Comparison of ENCODE assay signal across 8 mouse cellular contexts in the genomic region with DNA sequence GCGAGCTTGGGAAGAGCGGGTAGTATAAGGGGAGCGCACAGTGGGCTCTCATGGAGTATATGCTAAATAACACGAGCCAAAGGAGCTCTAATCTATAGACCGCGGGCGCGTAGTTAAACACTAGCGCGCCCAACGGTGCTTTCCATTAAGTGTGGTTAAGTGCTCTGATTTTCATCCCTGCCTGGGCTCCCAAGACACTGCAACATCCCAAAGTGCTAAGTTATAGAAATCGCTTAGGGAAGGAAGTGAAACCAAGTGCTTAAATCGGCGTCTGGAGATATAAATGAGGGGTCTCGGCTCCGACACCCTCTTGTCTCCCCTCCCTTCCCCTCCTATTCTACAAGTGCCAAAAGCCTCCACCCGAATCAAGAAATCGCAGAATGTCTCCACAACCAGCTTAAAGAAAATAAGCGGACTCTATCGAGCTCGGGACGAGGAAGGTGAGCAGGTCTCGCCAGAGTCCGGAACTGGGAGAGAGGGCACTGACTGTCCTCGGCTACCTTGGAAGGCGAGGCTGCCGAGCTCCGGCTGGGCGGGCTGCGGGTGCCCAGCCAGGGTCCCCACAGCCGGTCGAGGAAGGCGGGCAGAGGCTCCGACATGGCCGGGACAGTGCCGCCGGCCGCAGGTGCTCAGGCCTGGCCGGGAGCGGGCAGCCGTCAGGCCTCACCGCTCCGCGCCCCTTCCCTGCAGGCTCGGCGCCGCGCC. TPM values are rescaled to one million over a fixed set of nuclear protein-coding genes. Genes with fewer than 3 reads are reported as not detected.
DNase-seq lines count a peak whose midpoint lies in the region; ATAC-seq and TF ChIP-seq lines count a peak whose summit lies in the region.

No protein-coding gene starts in this region.

- H3K79me2 ChIP-seq in heart, adult 2 months (replicated peaks; ENCODE audit: control insufficient read depth, insufficient read depth, low read length), result peaks cover 2% of the 10 kb centered on the region

- H3K9ac ChIP-seq in heart, adult 2 months (ENCODE audit: low read depth, low read length), result peak overlapping the region; percentile 96
- H3K9ac ChIP-seq in forebrain, embryonic 14.5 days (ENCODE audit: low read length), result peak overlapping the region; percentile 88
- H3K9ac ChIP-seq in limb, embryonic 14.5 days (ENCODE audit: low read depth, low read length, severe bottlenecking), result peak overlapping the region; percentile 75
- H3K9ac ChIP-seq in midbrain, postnatal 0 days (replicated peaks; ENCODE audit: low read length, poor library complexity, severe bottlenecking), result peak overlapping the region; percentile 92

- no peak for TF ChIP-seq POLR2A in heart, adult 2 months (IDR thresholded peaks at IDR 0.05; ENCODE audit: insufficient read depth, low read depth, low read length)
- TF ChIP-seq POLR2A in limb, embryonic 14.5 days (IDR thresholded peaks at IDR 0.05; ENCODE audit: borderline replicate concordance, extremely low read depth, insufficient read depth, insufficient read length), result no peak

- peaks cover 3% of the 10 kb centered on the region for H3K4me1 ChIP-seq in heart, adult 2 months (ENCODE audit: control insufficient read depth, insufficient read depth, low read length)
- H3K4me1 ChIP-seq in forebrain, embryonic 14.5 days (ENCODE audit: control insufficient read depth, insufficient read depth, low read length), result peaks cover 5% of the 10 kb centered on the region
- peaks cover 3% of the 10 kb centered on the region for H3K4me1 ChIP-seq in limb, embryonic 14.5 days (ENCODE audit: control insufficient read depth, insufficient read depth, low read length)
- H3K4me1 ChIP-seq in midbrain, postnatal 0 days (ENCODE audit: insufficient read depth, low read length), result no peaks in the 10 kb centered on the region

- ATAC-seq in forebrain, embryonic 14.5 days, result peak; percentile 77; the same call in 1 of the 2 replicates
- ATAC-seq in limb, embryonic 14.5 days (ENCODE audit: low FRiP score, low read depth), result peak; percentile 66
- ATAC-seq in midbrain, postnatal 0 days (ENCODE audit: low FRiP score), result peak; percentile 81

- H3K27ac ChIP-seq in heart, adult 2 months, result peak overlapping the region; percentile 92
- H3K27ac ChIP-seq in forebrain, embryonic 14.5 days (ENCODE audit: low read depth, low read length), result peak overlapping the region; percentile 72
- H3K27ac ChIP-seq in limb, embryonic 14.5 days (replicated peaks; ENCODE audit: low read depth, low read length), result peak overlapping the region; percentile 53
- H3K27ac ChIP-seq in midbrain, postnatal 0 days (ENCODE audit: low read depth, low read length), result peak overlapping the region; percentile 84

- H3K4me2 ChIP-seq in forebrain, embryonic 14.5 days (ENCODE audit: low read length), result peak overlapping the region; percentile 58
- H3K4me2 ChIP-seq in limb, embryonic 14.5 days (replicated peaks; ENCODE audit: low read depth, low read length, severe bottlenecking), result peak overlapping the region; percentile 62
- H3K4me2 ChIP-seq in midbrain, postnatal 0 days (ENCODE audit: low read depth, low read length, poor library complexity, severe bottlenecking), result peak overlapping the region; percentile 73

- peak overlapping the region; percentile 86 for H3K4me3 ChIP-seq in heart, adult 2 months
- peak overlapping the region; percentile 96 for H3K4me3 ChIP-seq in forebrain, embryonic 14.5 days (ENCODE audit: low read depth, low read length)
- H3K4me3 ChIP-seq in limb, embryonic 14.5 days (replicated peaks; ENCODE audit: low read length), result peak overlapping the region; percentile 96
- peak overlapping the region; percentile 94 for H3K4me3 ChIP-seq in midbrain, postnatal 0 days (ENCODE audit: low read depth, low read length)

- TF ChIP-seq EP300 in heart, adult 2 months (IDR thresholded peaks at IDR 0.05; ENCODE audit: insufficient read depth, low read depth, low read length), result no peak

- DNase-seq in heart, adult 2 months, result no peak
- DNase-seq in heart, adult 8-10 months (ENCODE audit: low spot score), result no peak
- DNase-seq in urinary bladder, postnatal 25 days (ENCODE audit: low spot score), result peak; percentile 17
- DNase-seq in urinary bladder, postnatal 10 days (ENCODE audit: low spot score), result no peak
- peak; percentile 46 for DNase-seq in forebrain, embryonic 14.5 days (ENCODE audit: low spot score)
- peak; percentile 64 for DNase-seq in limb, embryonic 14.5 days (ENCODE audit: low spot score)
- peak; percentile 34 for DNase-seq in midbrain, postnatal 0 days (ENCODE audit: low spot score)
- no peak for DNase-seq in testis, postnatal 14 days (ENCODE audit: low spot score)

- H3K27me3 ChIP-seq in heart, adult 2 months (ENCODE audit: control insufficient read depth, insufficient read depth, low read length), result no peaks in the 10 kb centered on the region
- H3K27me3 ChIP-seq in forebrain, embryonic 14.5 days (replicated peaks; ENCODE audit: control insufficient read depth, insufficient read depth, low read length), result no peaks in the 10 kb centered on the region
- no peaks in the 10 kb centered on the region for H3K27me3 ChIP-seq in limb, embryonic 14.5 days (ENCODE audit: control insufficient read depth, insufficient read depth, low read length)
- no peaks in the 10 kb centered on the region for H3K27me3 ChIP-seq in midbrain, postnatal 0 days (ENCODE audit: insufficient read depth, low read length)

- no peaks in the 10 kb centered on the region for H3K9me3 ChIP-seq in forebrain, embryonic 14.5 days (replicated peaks; ENCODE audit: control insufficient read depth, low read length)
- H3K9me3 ChIP-seq in limb, embryonic 14.5 days (ENCODE audit: control insufficient read depth, low read length), result no peaks in the 10 kb centered on the region
- no peaks in the 10 kb centered on the region for H3K9me3 ChIP-seq in midbrain, postnatal 0 days (ENCODE audit: low read length)

- under 1% methylated on average over 45 of the region's 48 CpGs for WGBS in heart, adult 2 months
- under 1% methylated on average over 42 of the region's 48 CpGs for WGBS in forebrain, embryonic 14.5 days
- WGBS in limb, embryonic 14.5 days, result 1% methylated on average over 33 of the region's 48 CpGs
- WGBS in midbrain, postnatal 0 days, result under 1% methylated on average over 43 of the region's 48 CpGs

- peaks cover 2% of the 10 kb centered on the region; the same call in 1 of the 2 replicates for H3K36me3 ChIP-seq in heart, adult 2 months (ENCODE audit: control insufficient read depth, insufficient read depth, low read length)
- H3K36me3 ChIP-seq in forebrain, embryonic 14.5 days (ENCODE audit: control insufficient read depth, insufficient read depth, low read length), result no peaks in the 10 kb centered on the region
- H3K36me3 ChIP-seq in limb, embryonic 14.5 days (ENCODE audit: control insufficient read depth, insufficient read depth, low read length), result no peaks in the 10 kb centered on the region
- no peaks in the 10 kb centered on the region for H3K36me3 ChIP-seq in midbrain, postnatal 0 days (ENCODE audit: insufficient read depth, low read length)

- intact Hi-C loops in heart, adult 2 months (cut with DNase I), result loop anchor here (2.0 to 5.0 kb wide), 3 partner anchors 37 to 294 kb away; partner anchors contain the start of genes 4930507D05Rik, Ddx50 and Supv3l1

- TF ChIP-seq CTCF in heart, adult 2 months (IDR thresholded peaks at IDR 0.05), result no peak
- no peak for TF ChIP-seq CTCF in midbrain, postnatal 0 days (IDR thresholded peaks at IDR 0.05)

RNA-seq across cellular contexts. Expression of gene Vps26a, which starts 0.6 kb away (rescaled TPM):
- 10 to 100 TPM; 45.6 to 46.8 TPM for total RNA-seq in heart, adult 2 months (2021)
- polyA plus RNA-seq in heart, adult 2 months (2012; rRNA removed), result 21.2 and 36.0 TPM in 2 replicates
- 10 to 100 TPM; 42.9 to 55.6 (median 50.1) TPM for total RNA-seq in heart, adult 8-10 months (2022)
- polyA plus RNA-seq in forebrain, embryonic 14.5 days (2014; fragmentation: Nextera tagmentation; extraction: Ambion mirVana), result 77.8 and 86.1 TPM in 2 replicates
- 25.6 and 29.2 TPM in 2 replicates for polyA plus RNA-seq in limb, embryonic 14.5 days (2012; rRNA removed)
- polyA plus RNA-seq in limb, embryonic 14.5 days (2014; fragmentation: Nextera tagmentation; extraction: Ambion mirVana), result 67.1 and 71.1 TPM in 2 replicates
- 28.6 and 31.4 TPM in 2 replicates for total RNA-seq in midbrain, postnatal 0 days (2014; rRNA removed)
- polyA plus RNA-seq in midbrain, postnatal 0 days (2015; fragmentation: Nextera tagmentation; extraction: Ambion mirVana), result 41.8 and 42.6 TPM in 2 replicates

RNA-seq across cellular contexts. Expression of gene Supv3l1, which starts 36.5 kb away (rescaled TPM):
- total RNA-seq in heart, adult 2 months (2021), result 10 to 100 TPM; 36.0 to 36.7 TPM
- 25.4 and 42.7 TPM in 2 replicates for polyA plus RNA-seq in heart, adult 2 months (2012; rRNA removed)
- 10 to 100 TPM; 35.9 to 46.2 (median 40.4) TPM for total RNA-seq in heart, adult 8-10 months (2022)
- 22.3 and 22.6 TPM in 2 replicates for polyA plus RNA-seq in forebrain, embryonic 14.5 days (2014; fragmentation: Nextera tagmentation; extraction: Ambion mirVana)
- polyA plus RNA-seq in limb, embryonic 14.5 days (2012; rRNA removed), result 28.7 and 30.8 TPM in 2 replicates
- polyA plus RNA-seq in limb, embryonic 14.5 days (2014; fragmentation: Nextera tagmentation; extraction: Ambion mirVana), result 24.2 and 25.5 TPM in 2 replicates
- 23.4 and 26.6 TPM in 2 replicates for total RNA-seq in midbrain, postnatal 0 days (2014; rRNA removed)
- polyA plus RNA-seq in midbrain, postnatal 0 days (2015; fragmentation: Nextera tagmentation; extraction: Ambion mirVana), result 15.5 and 16.1 TPM in 2 replicates

RNA-seq across cellular contexts. Expression of gene 4930507D05Rik, which starts 36.7 kb away (rescaled TPM):
- under 1 TPM; 0.18 to 0.36 TPM for total RNA-seq in heart, adult 2 months (2021)
- 0.12 and 0.38 TPM in 2 replicates for polyA plus RNA-seq in heart, adult 2 months (2012; rRNA removed)
- under 1 TPM; 0.14 to 0.37 (median 0.22) TPM for total RNA-seq in heart, adult 8-10 months (2022)
- polyA plus RNA-seq in forebrain, embryonic 14.5 days (2014; fragmentation: Nextera tagmentation; extraction: Ambion mirVana), result 1.1 and 1.4 TPM in 2 replicates
- 0.33 TPM in 2 replicates for polyA plus RNA-seq in limb, embryonic 14.5 days (2012; rRNA removed)
- polyA plus RNA-seq in limb, embryonic 14.5 days (2014; fragmentation: Nextera tagmentation; extraction: Ambion mirVana), result 0.29 and 0.39 TPM in 2 replicates
- total RNA-seq in midbrain, postnatal 0 days (2014; rRNA removed), result 1.7 and 2.7 TPM in 2 replicates
- polyA plus RNA-seq in midbrain, postnatal 0 days (2015; fragmentation: Nextera tagmentation; extraction: Ambion mirVana), result 1.2 and 1.5 TPM in 2 replicates

RNA-seq across cellular contexts. Expression of gene Srgn, which starts 41.2 kb away (rescaled TPM):
- total RNA-seq in heart, adult 2 months (2021), result 10 to 100 TPM; 49.3 to 51.8 TPM
- 23.8 and 39.0 TPM in 2 replicates for polyA plus RNA-seq in heart, adult 2 months (2012; rRNA removed)
- 10 to 100 TPM; 36.1 to 45.8 (median 37.8) TPM for total RNA-seq in heart, adult 8-10 months (2022)
- polyA plus RNA-seq in forebrain, embryonic 14.5 days (2014; fragmentation: Nextera tagmentation; extraction: Ambion mirVana), result 7.5 and 10.3 TPM in 2 replicates
- 11.2 and 14.7 TPM in 2 replicates for polyA plus RNA-seq in limb, embryonic 14.5 days (2012; rRNA removed)
- polyA plus RNA-seq in limb, embryonic 14.5 days (2014; fragmentation: Nextera tagmentation; extraction: Ambion mirVana), result 35.3 and 49.4 TPM in 2 replicates
- total RNA-seq in midbrain, postnatal 0 days (2014; rRNA removed), result 15.5 and 16.2 TPM in 2 replicates
- polyA plus RNA-seq in midbrain, postnatal 0 days (2015; fragmentation: Nextera tagmentation; extraction: Ambion mirVana), result 19.3 and 23.5 TPM in 2 replicates

Comparison
In these comparisons a context has a peak if more than half of its experiments do, and no peak if none do; other contexts are left out.
1. DNase-seq: peak in urinary bladder, postnatal 25 days (single experiment), forebrain, embryonic 14.5 days (single experiment), limb, embryonic 14.5 days (single experiment) and midbrain, postnatal 0 days (single experiment); none in heart, adult 2 months (0 of 2), heart, adult 8-10 months (single experiment), urinary bladder, postnatal 10 days (single experiment) and testis, postnatal 14 days (single experiment).
2. Peak in every context shown above with its lines, with median percentiles within 50 percentile points of each other: H3K27ac ChIP-seq, H3K4me3 ChIP-seq, H3K9ac ChIP-seq, ATAC-seq and H3K4me2 ChIP-seq.